Mouse (Mus musculus) heart, postnatal 0 days (tissue): ENCODE data around the gene Eif2ak3. TPM values are rescaled to one million over a fixed set of nuclear protein-coding genes. Genes with fewer than 3 reads are reported as not detected.

Experiments
- ATAC-seq: fragments of 200-750 bp; cut with Nextera tagmentation; 2 replicates; pipeline ENCODE4 v1.8.0; 2017; ENCODE audit warnings: low read depth, moderate number of reproducible peaks, moderate library complexity; ENCODE audit not compliant: insufficient read depth
- DNase-seq: peaks from one replicate; pipeline ENCODE4 v3.0.0-alpha.2; 2016; ENCODE audit warnings: low spot score
- H3K27ac ChIP-seq: fragments of 300-500 bp; sonication (generic); 2 replicates; pipeline ENCODE4 v1.5.1; 2014; ENCODE audit warnings: low read depth, mild to moderate bottlenecking
- H3K27me3 ChIP-seq: fragments of 300-500 bp; sonication (generic); 2 replicates; pipeline ENCODE4 v1.6.1; 2014; ENCODE audit warnings: low read length, mixed read lengths; ENCODE audit not compliant: control insufficient read depth, insufficient read depth
- H3K36me3 ChIP-seq: fragments of 300-500 bp; sonication (generic); replicated peaks from 2 replicates; pipeline ENCODE4 v1.6.1; 2014; ENCODE audit warnings: low read length, mixed read lengths; ENCODE audit not compliant: control insufficient read depth, insufficient read depth
- H3K4me1 ChIP-seq: fragments of 300-500 bp; sonication (generic); 2 replicates; pipeline ENCODE4 v1.6.1; 2014; ENCODE audit warnings: antibody characterized with exemption; ENCODE audit not compliant: control insufficient read depth, insufficient read depth
- H3K4me2 ChIP-seq: fragments of 300-500 bp; sonication (generic); 2 replicates; pipeline ENCODE4 v1.6.1; 2014; ENCODE audit warnings: low read depth, mild to moderate bottlenecking, low read length, moderate library complexity
- H3K4me3 ChIP-seq: fragments of 300-500 bp; sonication (generic); 2 replicates; pipeline ENCODE4 v1.5.1; 2014; ENCODE audit warnings: low read depth, low read length
- H3K9ac ChIP-seq: fragments of 300-500 bp; sonication (generic); replicated peaks from 2 replicates; pipeline ENCODE4 v1.6.1; 2014; ENCODE audit warnings: low read depth, low read length, mixed read lengths
- H3K9me3 ChIP-seq: fragments of 300-500 bp; sonication (generic); replicated peaks from 2 replicates; pipeline ENCODE4 v1.6.1; 2016; ENCODE audit warnings: low read length; ENCODE audit not compliant: control insufficient read depth
- CTCF ChIP-seq: IDR thresholded peaks from 2 replicates; pipeline ENCODE4 v1.5.1; 2016; ENCODE audit warnings: antibody characterized with exemption, control low read depth, low read depth
- EP300 ChIP-seq: IDR thresholded peaks from 2 replicates; pipeline ENCODE4 v1.6.1; 2016; ENCODE audit warnings: antibody characterized with exemption, low read depth
- WGBS: fragments of 180-500 bp; shearing (Covaris S2); extraction: QIAGEN DNeasy Blood & Tissue Kit; methylation state at CpG from one replicate; pipeline ENCODE4 v1.1.7; 2014; 5-methylcytosine and 5-hydroxymethylcytosine counted together
- polyA plus RNA-seq: library from polyadenylated mRNA; unstranded; fragments of >200 nt; fragmentation: Nextera tagmentation; extraction: Ambion mirVana; gene quantifications from 2 replicates; pipeline ENCODE4 v1.2.1, GENCODE M21; 2015
- total RNA-seq: library from RNA; depleted of rRNA; stranded (reverse); fragments of >200 nt; gene quantifications from 2 replicates; pipeline ENCODE4 v1.2.3, GENCODE M21; 2014; ENCODE audit warnings: low replicate concordance

Gene Eif2ak3
- total and polyA plus RNA-seq, 2 experiments from 2014 or later = 3.6 to 16.6 TPM

GRCm38 (mm10) chr6:70805820-70806513 is 38.3 kb upstream of the Eif2ak3 start:
- Histone ChIP-seq H3K4me3 (peak overlapping the region; percentile 34), H3K9me3 (no peaks in the 10 kb centered on the region)
- TF ChIP-seq CTCF = peak; percentile 79
- TF ChIP-seq EP300 = no peak

GRCm38 (mm10) chr6:70806514-70806912 is 37.8 kb upstream of the Eif2ak3 start:
- ATAC-seq = no peak
- no peak for TF ChIP-seq EP300
- no peak for TF ChIP-seq CTCF
- Histone ChIP-seq H3K27me3 (no peaks in the 10 kb centered on the region), H3K9me3 (no peaks in the 10 kb centered on the region), H3K4me1 (no peaks in the 10 kb centered on the region; the same call in 1 of the 2 replicates), H3K36me3 (no peaks in the 10 kb centered on the region), H3K27ac (no peak overlapping the region), H3K4me2 (no peak overlapping the region), H3K4me3 (no peak overlapping the region), H3K9ac (no peak overlapping the region)
- WGBS = 56% methylated on average over 1 of the region's 1 CpGs
- DNase-seq = no peak

More at GRCm38 (mm10) chr6:70805820-70806513, 38.3 kb upstream of the Eif2ak3 start:
- Histone ChIP-seq H3K4me1 (no peaks in the 10 kb centered on the region; the same call in 1 of the 2 replicates), H3K4me2 (peak overlapping the region; percentile 62), H3K27ac (no peak overlapping the region), H3K36me3 (no peaks in the 10 kb centered on the region), H3K9ac (no peak overlapping the region), H3K27me3 (no peaks in the 10 kb centered on the region)
- 16% methylated on average over 13 of the region's 13 CpGs for WGBS
- peak; percentile 56 for ATAC-seq
- DNase-seq = peak; percentile 57

GRCm38 (mm10) chr6:70810524-70810923 is 33.8 kb upstream of the Eif2ak3 start:
- Histone ChIP-seq H3K27me3 (no peaks in the 10 kb centered on the region), H3K4me3 (no peak overlapping the region), H3K4me2 (no peak overlapping the region), H3K9me3 (no peaks in the 10 kb centered on the region), H3K27ac (no peak overlapping the region), H3K4me1 (peaks cover 10% of the 10 kb centered on the region; the same call in 1 of the 2 replicates), H3K9ac (no peak overlapping the region), H3K36me3 (no peaks in the 10 kb centered on the region)
- TF ChIP-seq EP300 (no peak), CTCF (no peak)
- 77% methylated on average over 1 of the region's 1 CpGs for WGBS
- DNase-seq (no peak), ATAC-seq (no peak)

- no peak overlapping the region for H3K4me3 ChIP-seq
- H3K4me2 ChIP-seq = no peak overlapping the region
- no peaks in the 10 kb centered on the region for H3K27me3 ChIP-seq
- 9% methylated on average over 6 of the region's 6 CpGs for WGBS
- TF ChIP-seq CTCF (peak; percentile 94), EP300 (no peak)
- peaks cover 10% of the 10 kb centered on the region; the same call in 1 of the 2 replicates for H3K4me1 ChIP-seq
- DNase-seq (peak; percentile 84), ATAC-seq (no peak)
- peak overlapping the region; percentile 70; the same call in 1 of the 2 replicates for H3K27ac ChIP-seq
- no peak overlapping the region for H3K9ac ChIP-seq
- H3K36me3 ChIP-seq = no peaks in the 10 kb centered on the region
- no peaks in the 10 kb centered on the region for H3K9me3 ChIP-seq
Measured at GRCm38 (mm10) chr6:70811557-70812525, 32.5 kb upstream of the Eif2ak3 start.

GRCm38 (mm10) chr6:70812526-70812895 is 31.8 kb upstream of the Eif2ak3 start:
- Histone ChIP-seq H3K4me3 (no peak overlapping the region), H3K9me3 (no peaks in the 10 kb centered on the region), H3K36me3 (no peaks in the 10 kb centered on the region), H3K4me2 (no peak overlapping the region), H3K4me1 (peaks cover 10% of the 10 kb centered on the region; the same call in 1 of the 2 replicates), H3K27me3 (no peaks in the 10 kb centered on the region), H3K27ac (peak overlapping the region; percentile 70), H3K9ac (no peak overlapping the region)
- no peak for TF ChIP-seq EP300
- no peak for TF ChIP-seq CTCF
- WGBS = 10% methylated on average over 4 of the region's 4 CpGs
- DNase-seq = no peak
- ATAC-seq = peak; percentile 72; the same call in 1 of the 2 replicates
